Mouse (Mus musculus) heart, embryonic 10.5 days (tissue): ENCODE data around the gene Zfp128. TPM values are rescaled to one million over a fixed set of nuclear protein-coding genes. Genes with fewer than 3 reads are reported as not detected.
A peak's percentile ranks its signal among the peaks of the same experiment; 100 is the strongest.
"Not testable (repeated sequence)": the region's sequence is repeated elsewhere in the genome, so short reads cannot be mapped to it uniquely, and the experiment has no call there.

ENCODE experiments used
- DNase-seq: peaks from one replicate; pipeline ENCODE4 v3.0.0-alpha.2; 2017; ENCODE audit warnings: low spot score
- H3K27ac ChIP-seq: fragments of 300-500 bp; sonication (generic); 2 replicates; pipeline ENCODE4 v1.5.1; 2016; ENCODE audit warnings: mild to moderate bottlenecking
- H3K27me3 ChIP-seq: fragments of 300-500 bp; sonication (generic); 2 replicates; pipeline ENCODE4 v1.6.1; 2016; ENCODE audit warnings: mild to moderate bottlenecking; ENCODE audit not compliant: poor library complexity, insufficient read depth, severe bottlenecking
- H3K36me3 ChIP-seq: fragments of 300-500 bp; sonication (generic); 2 replicates; pipeline ENCODE4 v1.6.1; 2016; ENCODE audit warnings: mild to moderate bottlenecking, moderate library complexity
- H3K4me1 ChIP-seq: fragments of 300-500 bp; sonication (generic); 2 replicates; pipeline ENCODE4 v1.6.1; 2016; ENCODE audit warnings: mild to moderate bottlenecking
- H3K4me3 ChIP-seq: fragments of 300-500 bp; sonication (generic); 2 replicates; pipeline ENCODE4 v1.5.1; 2016; ENCODE audit warnings: mild to moderate bottlenecking, moderate library complexity
- H3K9me3 ChIP-seq: fragments of 300-500 bp; sonication (generic); 2 replicates; pipeline ENCODE4 v1.6.1; 2016; ENCODE audit warnings: mild to moderate bottlenecking, moderate library complexity
- WGBS: fragments of 180-500 bp; shearing (Covaris S2); methylation state at CpG from one replicate; pipeline ENCODE4 v1.1.7; 2016; 5-methylcytosine and 5-hydroxymethylcytosine counted together
- polyA plus RNA-seq: library from polyadenylated mRNA; unstranded; fragments of >200 nt; fragmentation: Nextera tagmentation; extraction: Ambion mirVana; gene quantifications from 2 replicates; pipeline ENCODE4 v1.2.1, GENCODE M21; 2016

Gene Zfp128
- 3.1 TPM in 2 replicates for polyA plus RNA-seq

GRCm38 (mm10) chr7:12880911-12881660, at the start of gene Zfp128:
Zfp128 (plus strand) TSS chr7:12881177.
- Histone ChIP-seq H3K27ac (peak within 1 kb of the TSS; percentile 90), H3K27me3 (no peaks in the 10 kb centered on the region), H3K9me3 (no peaks in the 10 kb centered on the region), H3K4me1 (peaks cover 8% of the 10 kb centered on the region), H3K4me3 (peak within 1 kb of the TSS; percentile 85), H3K36me3 (peaks cover 20% of the 10 kb centered on the region)
- DNase-seq: peak; percentile 99
- WGBS: 3% methylated on average over 35 of the region's 35 CpGs

- Histone ChIP-seq H3K27me3 (no peaks in the 10 kb centered on the region), H3K27ac (peak within 1 kb of the TSS; percentile 91), H3K4me3 (peak within 1 kb of the TSS; percentile 71), H3K9me3 (peaks cover 21% of the 10 kb centered on the region), H3K4me1 (no peaks in the 10 kb centered on the region), H3K36me3 (peaks cover 35% of the 10 kb centered on the region)
- WGBS: 4% methylated on average over 47 of the region's 47 CpGs
- peak; percentile 96 for DNase-seq
These were observed 46.5 kb upstream of the Zfp128 start, which contains the start of gene Zfp110 for GRCm38 (mm10) chr7:12834162-12835120. Zfp110 (plus strand) TSS chr7:12834761.

GRCm38 (mm10) chr7:12835193-12835671, 45.7 kb upstream of the Zfp128 start:
- Histone ChIP-seq H3K36me3 (peaks cover 43% of the 10 kb centered on the region), H3K27me3 (no peaks in the 10 kb centered on the region), H3K27ac (peak overlapping the region; percentile 91), H3K4me3 (peak overlapping the region; percentile 71), H3K4me1 (no peaks in the 10 kb centered on the region), H3K9me3 (peaks cover 27% of the 10 kb centered on the region)
- DNase-seq: no peak
- WGBS: 38% methylated on average over 13 of the region's 13 CpGs

- Histone ChIP-seq H3K4me1 (no peaks in the 10 kb centered on the region), H3K4me3 (peak overlapping the region; percentile 71), H3K27me3 (no peaks in the 10 kb centered on the region), H3K27ac (no peak overlapping the region), H3K9me3 (peaks cover 32% of the 10 kb centered on the region), H3K36me3 (peaks cover 49% of the 10 kb centered on the region)
- 96% methylated on average over 4 of the region's 4 CpGs for WGBS
- DNase-seq: no peak
These were observed 45.2 kb upstream of the Zfp128 start for GRCm38 (mm10) chr7:12835779-12836178.

- 26% methylated on average over 3 of the region's 3 CpGs for WGBS
- Histone ChIP-seq H3K9me3 (peaks cover 4% of the 10 kb centered on the region; the same call in 1 of the 2 replicates), H3K27me3 (no peaks in the 10 kb centered on the region), H3K4me3 (no peak overlapping the region), H3K27ac (no peak overlapping the region), H3K36me3 (no peaks in the 10 kb centered on the region), H3K4me1 (no peaks in the 10 kb centered on the region)
- DNase-seq: no peak
These were observed 6.7 kb upstream of the Zfp128 start for GRCm38 (mm10) chr7:12874301-12874700.

GRCm38 (mm10) chr7:12880036-12880435, 941 bp upstream of the Zfp128 start:
- no peaks in the 10 kb centered on the region for H3K9me3 ChIP-seq
- H3K27me3 ChIP-seq: no peaks in the 10 kb centered on the region
- H3K27ac ChIP-seq: no peak overlapping the region
- DNase-seq: no peak
- peaks cover 10% of the 10 kb centered on the region for H3K36me3 ChIP-seq
- no peak overlapping the region for H3K4me3 ChIP-seq
- peaks cover 8% of the 10 kb centered on the region for H3K4me1 ChIP-seq

- Histone ChIP-seq H3K4me3 (peak overlapping the region; percentile 85), H3K36me3 (peaks cover 14% of the 10 kb centered on the region), H3K27ac (peak overlapping the region; percentile 90; the same call in 1 of the 2 replicates)
- not testable (repeated sequence) for H3K4me1 ChIP-seq, H3K27me3 ChIP-seq, DNase-seq, H3K9me3 ChIP-seq
- 47% methylated on average over 8 of the region's 8 CpGs for WGBS
These were observed 480 bp upstream of the Zfp128 start for GRCm38 (mm10) chr7:12880497-12880896.

GRCm38 (mm10) chr7:12886563-12887266, 5.7 kb downstream of the Zfp128 start:
- Histone ChIP-seq H3K27me3 (no peaks in the 10 kb centered on the region), H3K4me1 (peaks cover 4% of the 10 kb centered on the region; the same call in 1 of the 2 replicates), H3K9me3 (no peaks in the 10 kb centered on the region), H3K27ac (no peak overlapping the region), H3K36me3 (peaks cover 71% of the 10 kb centered on the region), H3K4me3 (no peak overlapping the region)
- DNase-seq: no peak
- 89% methylated on average over 12 of the region's 12 CpGs for WGBS

- Histone ChIP-seq H3K27me3 (no peaks in the 10 kb centered on the region), H3K4me1 (no peaks in the 10 kb centered on the region), H3K9me3 (no peaks in the 10 kb centered on the region), H3K36me3 (peaks cover 73% of the 10 kb centered on the region), H3K4me3 (no peak overlapping the region), H3K27ac (no peak overlapping the region)
- WGBS: 93% methylated on average over 5 of the region's 5 CpGs
- no peak for DNase-seq
These were observed 6.6 kb downstream of the Zfp128 start for GRCm38 (mm10) chr7:12887585-12887984.

GRCm38 (mm10) chr7:12890928-12891327, 10.0 kb downstream of the Zfp128 start:
- peaks cover 55% of the 10 kb centered on the region for H3K36me3 ChIP-seq
- no peaks in the 10 kb centered on the region for H3K4me1 ChIP-seq
- no peaks in the 10 kb centered on the region for H3K27me3 ChIP-seq
- no peak overlapping the region for H3K4me3 ChIP-seq
- 90% methylated on average over 14 of the region's 14 CpGs for WGBS
- no peaks in the 10 kb centered on the region for H3K9me3 ChIP-seq
- H3K27ac ChIP-seq: no peak overlapping the region
- no peak for DNase-seq

GRCm38 (mm10) chr7:12891334-12891733, 10.4 kb downstream of the Zfp128 start:
- no peak overlapping the region for H3K4me3 ChIP-seq
- H3K4me1 ChIP-seq: no peaks in the 10 kb centered on the region
- H3K27ac ChIP-seq: no peak overlapping the region
- H3K36me3 ChIP-seq: peaks cover 51% of the 10 kb centered on the region
- 83% methylated on average over 1 of the region's 1 CpGs for WGBS
- DNase-seq: no peak
- no peaks in the 10 kb centered on the region for H3K9me3 ChIP-seq
- H3K27me3 ChIP-seq: no peaks in the 10 kb centered on the region

- H3K36me3 ChIP-seq: peaks cover 8% of the 10 kb centered on the region; the same call in 1 of the 2 replicates
- H3K9me3 ChIP-seq: no peaks in the 10 kb centered on the region
- no peaks in the 10 kb centered on the region for H3K27me3 ChIP-seq
- WGBS: 6% methylated on average over 36 of the region's 36 CpGs
- peak within 1 kb of the TSS; percentile 78 for H3K4me3 ChIP-seq
- H3K4me1 ChIP-seq: peaks cover 5% of the 10 kb centered on the region; the same call in 1 of the 2 replicates
- H3K27ac ChIP-seq: peak within 1 kb of the TSS; percentile 88
- DNase-seq: peak; percentile 99
These were observed 16.9 kb downstream of the Zfp128 start, which contains the start of gene Zscan22 for GRCm38 (mm10) chr7:12897655-12898410. Zscan22 (plus strand) TSS chr7:12897815.
